Mouse (Mus musculus) ES-Bruce4 (cell line): Measurements from ENCODE around the gene Bin2.

Experiments
- CTCF ChIP-seq: IDR thresholded peaks from one replicate; pipeline ENCODE4 v1.8.1; 2011; ENCODE audit warnings: low read depth, low read length
- EP300 ChIP-seq: IDR thresholded peaks from 2 replicates; pipeline ENCODE4 v1.6.1; 2011; ENCODE audit warnings: low read depth, low read length; ENCODE audit not compliant: insufficient read depth
- POLR2A ChIP-seq: IDR thresholded peaks from one replicate; pipeline ENCODE4 v1.8.1; 2011; ENCODE audit warnings: low read length; ENCODE audit not compliant: insufficient read depth

DNA sequence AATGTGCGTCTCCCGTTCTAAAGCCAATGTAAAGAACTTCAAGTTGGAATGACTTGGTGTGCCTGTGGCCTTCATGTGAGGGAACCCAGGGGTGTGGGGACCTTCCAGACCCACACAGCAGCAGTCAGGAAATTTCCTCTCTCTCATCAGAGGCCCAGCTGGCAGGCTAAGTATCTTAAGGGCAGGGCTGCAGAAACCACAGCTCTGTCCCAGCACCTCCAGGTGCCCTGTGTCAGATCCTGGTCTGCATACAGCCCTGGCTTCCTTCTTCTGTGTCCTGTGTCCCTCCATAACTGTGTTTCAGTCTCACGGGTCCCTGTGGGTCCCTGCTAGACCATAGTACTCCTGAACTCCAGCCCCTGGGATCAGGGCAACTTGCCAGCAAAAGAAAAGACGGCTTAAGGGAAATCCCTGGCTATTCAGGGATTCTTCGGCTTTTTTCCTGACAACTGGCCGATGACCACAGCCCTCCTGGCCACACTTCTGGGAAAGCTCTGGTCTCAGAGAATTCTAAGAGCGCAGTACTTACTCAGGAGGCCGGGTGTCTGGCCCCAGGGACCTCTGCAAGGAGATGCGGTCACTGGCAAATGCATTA is 46.1 kb upstream of the Bin2 start:
- TF ChIP-seq POLR2A (no peak), CTCF (no peak), EP300 (no peak)
